Mouse (Mus musculus) retina, postnatal 1 day (tissue): ENCODE measurements around the gene Epn3.

Source experiments
- DNase-seq: peaks from one replicate; pipeline ENCODE4 v3.0.0-alpha.2; 2012

Epn3 gene

GRCm38 (mm10) chr11:94469136-94470064 lies 30.4 kb downstream of the Epn3 start:
- DNase-seq = peak; percentile 36

DNA sequence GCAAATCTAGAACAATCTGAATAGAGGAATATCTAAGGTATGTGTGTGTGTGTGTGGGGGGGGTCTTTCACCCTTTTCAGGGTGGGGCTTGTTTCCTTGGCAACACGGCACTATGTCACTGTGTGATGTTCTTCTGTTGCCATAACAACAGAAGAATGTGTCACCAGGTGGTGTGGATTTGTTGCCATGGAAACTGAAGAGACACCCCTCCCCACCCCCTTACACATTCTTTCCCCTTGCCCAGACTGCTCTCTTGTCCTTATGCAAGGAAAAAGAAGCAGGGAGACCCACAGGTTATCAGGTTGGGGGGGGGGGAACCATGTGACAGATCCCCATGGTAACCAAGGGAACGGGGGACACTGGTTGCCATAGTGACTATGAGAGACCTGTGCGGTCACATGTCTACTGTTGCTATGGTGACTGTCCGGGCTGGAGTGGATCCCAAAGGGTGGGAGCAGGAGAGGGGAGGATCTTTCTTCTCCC lies 31.2 kb downstream of the Epn3 start:
- DNase-seq = peak; percentile 92

- DNase-seq = no peak
Observed at GRCm38 (mm10) chr11:94466333-94466855, 33.4 kb downstream of the Epn3 start.

GRCm38 (mm10) chr11:94464170-94464569 lies 35.6 kb downstream of the Epn3 start:
- DNase-seq = no peak

DNA sequence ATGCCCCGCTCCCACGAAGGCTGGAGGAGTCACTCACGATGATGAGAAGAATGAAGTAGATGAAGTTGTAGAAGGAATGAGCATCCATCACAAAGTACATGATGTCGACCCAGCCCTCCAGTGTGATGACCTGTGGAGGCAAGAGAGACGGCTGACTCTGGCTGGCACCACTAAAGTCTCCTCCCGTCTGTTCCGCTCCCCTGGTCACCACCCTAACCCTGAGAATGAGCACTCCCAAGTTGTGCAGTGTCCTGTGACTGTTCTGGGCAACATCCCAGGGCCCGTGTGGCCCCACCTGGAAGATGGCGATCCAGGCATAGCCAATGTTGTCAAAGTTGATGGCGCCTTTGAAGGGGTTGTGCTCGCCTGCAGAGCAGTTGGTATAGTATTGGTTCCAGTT lies 37.9 kb downstream of the Epn3 start:
- no peak for DNase-seq

DNA sequence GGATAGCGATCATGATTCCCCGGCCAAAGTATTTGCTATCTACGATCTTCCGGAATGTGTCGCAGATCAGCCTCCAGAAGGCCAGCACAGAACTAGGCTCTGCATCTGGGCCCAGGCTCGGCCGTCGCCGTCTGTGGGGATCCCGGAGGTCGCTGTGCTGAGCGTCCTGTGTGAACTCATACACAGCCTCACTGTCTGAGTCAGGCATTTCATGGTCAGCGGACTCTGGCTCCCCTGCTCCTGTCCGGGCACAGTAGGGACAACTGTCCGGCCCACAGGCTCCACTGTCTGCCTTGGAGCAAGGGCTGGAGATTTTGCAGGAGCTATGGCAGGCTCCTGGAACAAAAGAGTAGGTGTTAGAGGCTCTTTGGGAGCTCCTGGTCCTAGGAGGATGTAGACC lies 42.8 kb downstream of the Epn3 start:
- no peak for DNase-seq

GRCm38 (mm10) chr11:94456347-94456746 lies 43.4 kb downstream of the Epn3 start:
- DNase-seq = no peak

GRCm38 (mm10) chr11:94455161-94455820 lies 44.5 kb downstream of the Epn3 start:
- no peak for DNase-seq

GRCm38 (mm10) chr11:94454756-94455155 lies 45.0 kb downstream of the Epn3 start:
- DNase-seq = no peak

- no peak for DNase-seq
Observed at GRCm38 (mm10) chr11:94451091-94451773, 48.5 kb downstream of the Epn3 start.

GRCm38 (mm10) chr11:94449886-94450285 lies 49.9 kb downstream of the Epn3 start:
- DNase-seq = no peak

DNA sequence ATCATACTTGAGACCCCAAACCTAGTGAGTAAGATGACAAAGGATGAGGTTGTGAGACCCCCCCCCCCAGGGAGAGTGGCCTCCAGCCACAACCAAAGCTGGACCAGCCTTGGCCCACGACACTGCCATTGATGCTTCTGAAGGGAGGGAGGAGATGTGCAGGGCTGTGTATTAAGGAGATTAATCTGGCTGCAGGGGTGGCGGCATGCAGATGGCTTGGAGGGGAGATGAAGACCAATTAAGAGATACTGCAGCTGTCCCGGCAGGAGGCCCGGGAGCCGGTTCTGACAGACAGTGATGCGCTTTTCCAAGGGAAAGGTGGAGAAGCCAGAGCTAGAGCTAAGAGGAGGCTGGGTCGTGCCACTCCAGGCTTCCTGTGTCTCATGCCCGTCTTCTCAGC lies 50.5 kb downstream of the Epn3 start:
- peak; percentile 74 for DNase-seq

- peak; percentile 90 for DNase-seq
Observed at GRCm38 (mm10) chr11:94447017-94447416, 52.8 kb downstream of the Epn3 start.

DNA sequence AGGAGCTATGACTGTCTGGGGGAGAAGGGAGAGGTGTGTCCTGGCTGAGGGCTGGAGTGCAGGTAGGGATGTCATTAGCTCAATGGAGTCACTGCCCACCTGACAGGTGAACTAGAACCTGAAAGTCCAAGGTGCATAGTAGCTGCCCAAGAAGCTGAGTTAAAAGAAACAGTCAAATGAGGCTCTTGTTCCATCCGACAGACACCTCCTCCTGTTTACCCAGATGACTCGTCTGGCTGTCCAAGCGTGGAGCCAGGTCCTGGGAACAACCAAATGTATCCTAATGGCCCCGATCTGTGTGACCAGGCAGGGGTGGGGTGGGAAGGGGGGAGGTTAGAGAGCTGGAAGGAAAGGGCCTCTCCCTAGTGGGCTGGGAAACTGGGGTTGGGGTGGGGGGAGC lies 54.5 kb downstream of the Epn3 start:
- peak; percentile 28 for DNase-seq

DNA sequence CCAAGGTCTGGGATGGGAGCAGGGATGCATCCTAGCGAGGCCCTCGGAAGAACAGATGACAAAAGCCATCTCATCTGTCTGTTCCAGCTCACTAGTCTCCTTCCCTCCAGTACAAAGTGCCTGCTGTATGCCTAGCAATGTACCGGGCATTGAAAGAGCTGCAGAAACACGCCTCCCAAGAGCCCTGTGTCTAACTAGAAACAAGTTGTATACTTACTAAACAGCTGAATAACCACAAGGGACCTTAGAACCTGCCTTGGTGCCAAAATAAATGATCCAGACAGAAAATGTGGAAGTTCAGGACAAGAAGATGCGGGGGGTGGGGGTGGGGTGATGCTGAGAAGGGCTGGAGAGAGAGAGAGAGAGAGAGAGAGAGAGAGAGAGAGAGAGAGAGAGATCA lies 54.9 kb downstream of the Epn3 start:
- peak; percentile 54 for DNase-seq

DNA sequence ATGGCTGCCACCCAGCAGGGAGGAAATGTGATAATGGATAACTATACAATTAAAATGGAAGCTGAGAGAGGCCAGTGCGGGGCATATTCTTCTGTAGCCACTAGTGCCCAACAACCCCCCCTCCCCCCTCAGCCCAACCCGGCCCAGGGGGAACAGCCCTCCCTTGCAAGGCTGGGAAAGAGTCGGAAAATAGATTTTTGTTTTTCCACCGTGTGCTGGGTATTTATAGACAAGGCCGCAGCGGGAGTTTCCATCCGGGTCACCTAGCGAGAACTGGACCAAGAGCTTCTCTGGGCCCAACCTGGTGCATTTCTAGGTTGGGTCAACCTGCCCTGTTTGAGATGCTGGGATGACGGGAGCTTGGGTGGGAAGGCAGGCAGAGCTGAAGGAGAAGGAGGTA lies 58.0 kb downstream of the Epn3 start:
- DNase-seq = no peak

GRCm38 (mm10) chr11:94441122-94441521 lies 58.7 kb downstream of the Epn3 start:
- peak; percentile 69 for DNase-seq

DNA sequence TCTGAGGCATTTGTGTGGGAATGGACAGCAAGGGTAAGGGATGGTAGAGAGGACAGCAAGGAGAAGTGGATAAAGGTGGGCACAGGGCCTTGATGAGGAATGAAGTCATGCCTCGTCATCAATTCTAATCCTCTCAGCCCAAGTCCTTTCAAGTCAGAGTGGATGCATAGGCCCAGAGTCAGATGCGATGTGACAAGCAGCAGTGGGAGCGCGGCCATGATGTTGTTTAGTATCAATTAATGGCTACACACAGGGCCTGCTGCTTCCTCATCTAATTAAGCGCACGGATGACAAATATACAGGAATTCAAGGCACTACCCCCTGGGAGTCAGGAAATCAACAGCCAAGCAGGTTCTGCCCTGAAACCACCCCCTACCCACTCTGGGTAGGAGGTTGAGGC lies 59.4 kb downstream of the Epn3 start:
- peak; percentile 78 for DNase-seq
